Mouse (Mus musculus) spleen, embryonic (tissue): ENCODE results near the gene Gadd45g.
"Not testable (repeated sequence)": the region's sequence is repeated elsewhere in the genome, so short reads cannot be mapped to it uniquely, and the experiment has no call there.

ENCODE experiments used
- CTCF ChIA-PET: fragments of 350-600 bp; sonication (Branson Sonifier 250); formaldehyde crosslinking; loops from one replicate; lab custom pipeline; 2022; lab: Charles Lee

Gene Gadd45g

GRCm38 (mm10) chr13:51832491-51832890, 14.0 kb upstream of the Gadd45g start:
- CTCF ChIA-PET = interaction anchor here (0.8 kb wide), 2 partner anchors 16 to 475 kb away, joined by 5 to 19 read pairs; no protein-coding TSS in a partner anchor

GRCm38 (mm10) chr13:51833611-51834010, 12.9 kb upstream of the Gadd45g start:
- CTCF ChIA-PET = no interaction called here

- CTCF ChIA-PET = not testable (repeated sequence)
These were observed 12.5 kb upstream of the Gadd45g start for GRCm38 (mm10) chr13:51834024-51834423.

GRCm38 (mm10) chr13:51834520-51834919, 12.0 kb upstream of the Gadd45g start:
- CTCF ChIA-PET = no interaction called here

- CTCF ChIA-PET = not testable (repeated sequence)
These were observed 11.3 kb upstream of the Gadd45g start for GRCm38 (mm10) chr13:51835208-51835607.

GRCm38 (mm10) chr13:51837402-51837801, 9.1 kb upstream of the Gadd45g start:
- CTCF ChIA-PET = no interaction called here

GRCm38 (mm10) chr13:51839250-51840026, 7.0 kb upstream of the Gadd45g start:
- CTCF ChIA-PET = interaction anchor here (0.5 to 0.9 kb wide), 3 partner anchors 9 to 758 kb away, joined by 3 read pairs; no protein-coding TSS in a partner anchor

- CTCF ChIA-PET = interaction anchor here (0.6 kb wide), 2 partner anchors 364 to 698 kb away, joined by 3 to 4 read pairs; no protein-coding TSS in a partner anchor
These were observed 5.8 kb upstream of the Gadd45g start for GRCm38 (mm10) chr13:51840702-51841101.

- CTCF ChIA-PET = interaction anchor here (0.5 to 1.3 kb wide), 3 partner anchors 361 to 706 kb away, joined by 3 to 5 read pairs (median 3); no protein-coding TSS in a partner anchor
These were observed 4.8 kb upstream of the Gadd45g start for GRCm38 (mm10) chr13:51841541-51842115.

GRCm38 (mm10) chr13:51842191-51842590, 4.3 kb upstream of the Gadd45g start:
- CTCF ChIA-PET = interaction anchor here (0.7 to 1.3 kb wide), 2 partner anchors 345 to 377 kb away, joined by 3 read pairs; no protein-coding TSS in a partner anchor

GRCm38 (mm10) chr13:51842773-51843172, 3.7 kb upstream of the Gadd45g start:
- CTCF ChIA-PET = interaction anchor here (0.7 to 1.2 kb wide), 2 partner anchors 344 to 380 kb away, joined by 3 to 4 read pairs; no protein-coding TSS in a partner anchor

- CTCF ChIA-PET = interaction anchor here (1.2 kb wide), 1 partner anchor 380 kb away, joined by 4 read pairs; no protein-coding TSS in a partner anchor
These were observed 3.2 kb upstream of the Gadd45g start for GRCm38 (mm10) chr13:51843298-51843697.

- CTCF ChIA-PET = interaction anchor here (0.5 to 1.2 kb wide), 5 partner anchors 8 to 399 kb away, joined by 4 to 6 read pairs (median 6); no protein-coding TSS in a partner anchor
These were observed 2.4 kb upstream of the Gadd45g start for GRCm38 (mm10) chr13:51844118-51844517.

GRCm38 (mm10) chr13:51844661-51845060, 1.8 kb upstream of the Gadd45g start:
- CTCF ChIA-PET = interaction anchor here (0.6 to 1.2 kb wide), 5 partner anchors 97 to 398 kb away, joined by 3 to 8 read pairs (median 6); no protein-coding TSS in a partner anchor

- CTCF ChIA-PET = interaction anchor here (0.6 to 0.7 kb wide), 4 partner anchors 64 to 252 kb away, joined by 3 to 8 read pairs (median 4); no protein-coding TSS in a partner anchor
These were observed 1.4 kb upstream of the Gadd45g start for GRCm38 (mm10) chr13:51845072-51845471.

- CTCF ChIA-PET = interaction anchor here (0.6 to 0.7 kb wide), 4 partner anchors 63 to 815 kb away, joined by 3 to 6 read pairs (median 4); no protein-coding TSS in a partner anchor
These were observed 787 bp upstream of the Gadd45g start for GRCm38 (mm10) chr13:51845591-51846191.

- CTCF ChIA-PET = no interaction called here
These were observed 653 bp downstream of the Gadd45g start for GRCm38 (mm10) chr13:51846868-51847793.

- CTCF ChIA-PET = interaction anchor here (0.6 to 0.8 kb wide), 3 partner anchors 8 to 374 kb away, joined by 3 to 5 read pairs (median 3); no protein-coding TSS in a partner anchor
These were observed 1.6 kb downstream of the Gadd45g start for GRCm38 (mm10) chr13:51847979-51848480.

- CTCF ChIA-PET = interaction anchor here (0.6 to 0.8 kb wide), 6 partner anchors 9 to 1525 kb away, joined by 3 to 5 read pairs (median 3); no protein-coding TSS in a partner anchor
These were observed 2.2 kb downstream of the Gadd45g start for GRCm38 (mm10) chr13:51848481-51849240.
